Mouse (Mus musculus): ENCODE measurements around the gene Gm42421. TPM values are rescaled to one million over a fixed set of nuclear protein-coding genes. Genes with fewer than 3 reads are reported as not detected.

Gene Gm42421
- total RNA-seq, 4 experiments from 2014 or later, result 0.47 TPM; not detected in 3

Other genes starting within 250 kb of the Gm42421 start
- 1 to 10 TPM; 5.6 to 7.9 (median 6.9) TPM for gene Usp42, start 195.9 kb upstream of the Gm42421 start, total RNA-seq (2022)
- gene Eif2ak1, start 110.4 kb upstream of the Gm42421 start, total RNA-seq (2022), result 10 to 100 TPM; 19.0 to 22.3 (median 21.3) TPM
- gene Ankrd61, start 30.5 kb upstream of the Gm42421 start, total RNA-seq (2022), result not detected
- gene Aimp2, start 18.3 kb upstream of the Gm42421 start, total RNA-seq (2022), result 10 to 100 TPM; 29.4 to 31.0 (median 30.9) TPM
- 1 to 10 TPM; 2.7 to 5.1 (median 3.6) TPM for gene Pms2, start 18.2 kb upstream of the Gm42421 start, total RNA-seq (2022)
- under 1 TPM; 0.13 to 0.37 (median 0.25) TPM for gene Rsph10b, start 4.9 kb downstream of the Gm42421 start, total RNA-seq (2022)
- 10 to 100 TPM; 27.4 to 33.6 (median 29.4) TPM for gene Ccz1, start 86.7 kb downstream of the Gm42421 start, total RNA-seq (2022)
- not detected for gene Ocm, start 98.5 kb downstream of the Gm42421 start, total RNA-seq (2022)
- gene Lmtk2, start 172.3 kb downstream of the Gm42421 start, total RNA-seq (2022), result 10 to 100 TPM; 31.3 to 33.3 (median 32.0) TPM